Mouse (Mus musculus) E14TG2a.4 (cell line): Measurements from ENCODE around the gene Gm20388.

Source experiments
- CTCF ChIP-seq: conservative IDR thresholded peaks from 2 replicates; pipeline ENCODE4 v1.5.1; 2014; ENCODE audit warnings: low read length
- POU5F1 ChIP-seq: IDR thresholded peaks from 2 replicates; pipeline ENCODE4 v1.6.1; 2014; ENCODE audit warnings: low read length, borderline replicate concordance

GRCm38 (mm10) chr8:120243916-120244451 is 333.3 kb downstream of the Gm20388 start:
- TF ChIP-seq CTCF: no peak
- TF ChIP-seq POU5F1: no peak
